Mouse (Mus musculus) C2C12 (cell line): ENCODE measurements around the gene Gm20388.
"Not testable (repeated sequence)": the region's sequence is repeated elsewhere in the genome, so short reads cannot be mapped to it uniquely, and the experiment has no call there.

Experiments
- CEBPB ChIP-seq: IDR thresholded peaks from one replicate; pipeline ENCODE4 v1.6.1; 2011; ENCODE audit warnings: low read depth, mild to moderate bottlenecking, control low read depth, moderate library complexity
- CTCF ChIP-seq: IDR thresholded peaks from one replicate; pipeline ENCODE4 v1.5.1; 2011; ENCODE audit not compliant: control insufficient read depth, insufficient read depth, insufficient read length
- FOSL1 ChIP-seq: IDR thresholded peaks from one replicate; pipeline ENCODE4 v1.8.0; 2011; ENCODE audit warnings: mild to moderate bottlenecking, low read length; ENCODE audit not compliant: poor library complexity, insufficient read depth, severe bottlenecking
- MAX ChIP-seq: IDR thresholded peaks from one replicate; pipeline ENCODE4 v1.6.1; 2011; ENCODE audit warnings: mild to moderate bottlenecking, control low read depth
- MYOD1 ChIP-seq: IDR thresholded peaks from one replicate; pipeline ENCODE4 v1.6.1; 2011; ENCODE audit warnings: low read depth; ENCODE audit not compliant: control insufficient read depth, insufficient read length
- MYOG ChIP-seq: IDR thresholded peaks from one replicate; pipeline ENCODE4 v1.6.1; 2011; ENCODE audit not compliant: control insufficient read depth, insufficient read length; ENCODE audit errors: extremely low read depth
- USF1 ChIP-seq: IDR thresholded peaks from one replicate; pipeline ENCODE4 v1.6.1; 2011; ENCODE audit warnings: low read depth, mild to moderate bottlenecking, control low read depth, moderate library complexity

GRCm38 (mm10) chr8:123429722-123430013, 3519.0 kb downstream of the Gm20388 start:
- TF ChIP-seq CTCF, USF1, MAX, MYOG, MYOD1, CEBPB, FOSL1: not testable (repeated sequence)
